Mouse (Mus musculus): ENCODE results near the gene Miga1.

The Miga1 gene

GRCm38 (mm10) chr3:152241098-152241497 is 99.1 kb downstream of the Miga1 start:
- no peak for DNase-seq

GRCm38 (mm10) chr3:152239592-152239991 is 100.6 kb downstream of the Miga1 start:
- DNase-seq: no peak

GRCm38 (mm10) chr3:152238836-152239235 is 101.4 kb downstream of the Miga1 start:
- DNase-seq: no peak

GRCm38 (mm10) chr3:152235805-152236204 is 104.4 kb downstream of the Miga1 start:
- no peak for DNase-seq

GRCm38 (mm10) chr3:152235238-152235637 is 105.0 kb downstream of the Miga1 start:
- DNase-seq: no peak

GRCm38 (mm10) chr3:152231333-152232100 is 108.7 kb downstream of the Miga1 start:
- DNase-seq: no peak

- DNase-seq: no peak
Observed at GRCm38 (mm10) chr3:152229271-152229670, 110.9 kb downstream of the Miga1 start.

GRCm38 (mm10) chr3:152228843-152229242 is 111.4 kb downstream of the Miga1 start:
- DNase-seq: no peak

- no peak for DNase-seq
Observed at GRCm38 (mm10) chr3:152225906-152226305, 114.3 kb downstream of the Miga1 start.

GRCm38 (mm10) chr3:152224918-152225317 is 115.3 kb downstream of the Miga1 start:
- no peak for DNase-seq

Measured in lung, postnatal 4 days (tissue).